8 mouse cellular contexts compared by ENCODE assay signal in genomic region chr6:31525231-31525900, GRCm38 (mm10). TPM values are rescaled to one million over a fixed set of nuclear protein-coding genes. Genes with fewer than 3 reads are reported as not detected.
DNase-seq lines count a peak whose midpoint lies in the region; ATAC-seq and TF ChIP-seq lines count a peak whose summit lies in the region.

No protein-coding gene starts in this region.

- WGBS in forebrain, embryonic 16.5 days, result 68% methylated on average over 6 of the region's 6 CpGs
- 73% methylated on average over 6 of the region's 6 CpGs for WGBS in kidney, embryonic 14.5 days
- WGBS in liver, embryonic 16.5 days (ENCODE audit: insufficient replicate concordance), result 56% methylated on average over 6 of the region's 6 CpGs
- WGBS in olfactory bulb, adult 2 months, result 65% methylated on average over 6 of the region's 6 CpGs

- no peak overlapping the region for H3K4me2 ChIP-seq in forebrain, embryonic 16.5 days (ENCODE audit: low read length)
- no peak overlapping the region for H3K4me2 ChIP-seq in kidney, embryonic 14.5 days (replicated peaks; ENCODE audit: low read depth, low read length)
- H3K4me2 ChIP-seq in liver, embryonic 16.5 days (ENCODE audit: low read depth, low read length), result no peak overlapping the region

- TF ChIP-seq POLR2A in olfactory bulb, adult 2 months (IDR thresholded peaks at IDR 0.05; ENCODE audit: insufficient read depth, low read depth, low read length), result no peak

- no peaks in the 10 kb centered on the region for H3K27me3 ChIP-seq in forebrain, embryonic 16.5 days (replicated peaks; ENCODE audit: control insufficient read depth, insufficient read depth, low read length)
- H3K27me3 ChIP-seq in kidney, embryonic 14.5 days (ENCODE audit: control insufficient read depth, insufficient read depth, low read length), result no peaks in the 10 kb centered on the region
- H3K27me3 ChIP-seq in liver, embryonic 16.5 days (ENCODE audit: control insufficient read depth, insufficient read depth, low read depth, low read length), result no peaks in the 10 kb centered on the region

- H3K36me3 ChIP-seq in forebrain, embryonic 16.5 days (ENCODE audit: control insufficient read depth, insufficient read depth), result no peaks in the 10 kb centered on the region
- H3K36me3 ChIP-seq in kidney, embryonic 14.5 days (ENCODE audit: control insufficient read depth, insufficient read depth, low read length), result no peaks in the 10 kb centered on the region
- H3K36me3 ChIP-seq in liver, embryonic 16.5 days (ENCODE audit: control insufficient read depth, insufficient read depth), result peaks cover 3% of the 10 kb centered on the region; the same call in 1 of the 2 replicates

- TF ChIP-seq CTCF in olfactory bulb, adult 2 months (IDR thresholded peaks at IDR 0.05; ENCODE audit: insufficient read depth, low read depth, low read length), result peak; percentile 68

- no peak overlapping the region for H3K27ac ChIP-seq in forebrain, embryonic 16.5 days (ENCODE audit: low read length)
- no peak overlapping the region for H3K27ac ChIP-seq in kidney, embryonic 14.5 days (ENCODE audit: low read depth, low read length)
- no peak overlapping the region for H3K27ac ChIP-seq in liver, embryonic 16.5 days (ENCODE audit: low read length)
- H3K27ac ChIP-seq in olfactory bulb, adult 2 months (ENCODE audit: insufficient read depth, low read depth, low read length), result no peak overlapping the region

- no peak overlapping the region for H3K9ac ChIP-seq in forebrain, embryonic 16.5 days (replicated peaks; ENCODE audit: low read depth, low read length)
- no peak overlapping the region for H3K9ac ChIP-seq in kidney, embryonic 14.5 days (ENCODE audit: low read depth, low read length)
- no peak overlapping the region for H3K9ac ChIP-seq in liver, embryonic 16.5 days (ENCODE audit: low read depth, low read length)

- DNase-seq in 3T3-L1 (ENCODE audit: low read depth, low spot score), result peak; percentile 85
- peak; percentile 72 for DNase-seq in CD4-positive, CD25-positive, alpha-beta regulatory T cell, adult 2 months (ENCODE audit: low read depth, low spot score)
- peak; percentile 68 for DNase-seq in c-Kit-positive CD71-positive TER-119-positive erythroid progenitor cells, embryonic 14.5 days (ENCODE audit: low spot score)
- DNase-seq in urinary bladder, adult 18-20 months (ENCODE audit: low spot score in 2 of 2), result no peak

- no peak overlapping the region for H3K4me3 ChIP-seq in forebrain, embryonic 16.5 days (replicated peaks; ENCODE audit: low read length)
- H3K4me3 ChIP-seq in kidney, embryonic 14.5 days (ENCODE audit: low read length), result no peak overlapping the region
- H3K4me3 ChIP-seq in liver, embryonic 16.5 days (ENCODE audit: low read depth, low read length), result no peak overlapping the region
- no peak overlapping the region for H3K4me3 ChIP-seq in olfactory bulb, adult 2 months (ENCODE audit: insufficient read depth, low read depth, low read length)

- peak; percentile 71 for ATAC-seq in forebrain, embryonic 16.5 days
- peak; percentile 56; the same call in 1 of the 2 replicates for ATAC-seq in kidney, embryonic 14.5 days (ENCODE audit: low FRiP score, low TSS enrichment)
- peak; percentile 31; the same call in 1 of the 2 replicates for ATAC-seq in liver, embryonic 16.5 days (ENCODE audit: low read depth)

- no peaks in the 10 kb centered on the region for H3K9me3 ChIP-seq in forebrain, embryonic 16.5 days (ENCODE audit: control insufficient read depth, low read length)
- no peaks in the 10 kb centered on the region for H3K9me3 ChIP-seq in kidney, embryonic 14.5 days (ENCODE audit: control insufficient read depth, low read length)
- H3K9me3 ChIP-seq in liver, embryonic 16.5 days (replicated peaks; ENCODE audit: control insufficient read depth, low read length), result no peaks in the 10 kb centered on the region

- peaks cover 5% of the 10 kb centered on the region for H3K4me1 ChIP-seq in forebrain, embryonic 16.5 days (replicated peaks; ENCODE audit: control insufficient read depth, insufficient read depth, low read length)
- no peaks in the 10 kb centered on the region for H3K4me1 ChIP-seq in kidney, embryonic 14.5 days (ENCODE audit: control insufficient read depth, insufficient read depth, low read length)
- no peaks in the 10 kb centered on the region for H3K4me1 ChIP-seq in liver, embryonic 16.5 days (ENCODE audit: control insufficient read depth, low read depth, low read length)
- H3K4me1 ChIP-seq in olfactory bulb, adult 2 months (ENCODE audit: control insufficient read depth, insufficient read depth, low read length), result peaks cover 15% of the 10 kb centered on the region

RNA-seq across cellular contexts. Expression of gene Podxl, which starts 38.4 kb away (rescaled TPM):
- 11.4 and 12.5 TPM in 2 replicates for polyA plus RNA-seq in forebrain, embryonic 16.5 days (2015; fragmentation: Nextera tagmentation; extraction: Ambion mirVana)
- 34.6 and 41.0 TPM in 2 replicates for polyA plus RNA-seq in kidney, embryonic 14.5 days (2014; fragmentation: Nextera tagmentation; extraction: Ambion mirVana)
- 3.5 and 4.3 TPM in 2 replicates for polyA plus RNA-seq in liver, embryonic 16.5 days (2015; fragmentation: Nextera tagmentation; extraction: Ambion mirVana)
- polyA plus RNA-seq in olfactory bulb, adult 2 months (2012; ENCODE audit: insufficient read depth, insufficient read length, low replicate concordance, missing spikeins), result not detected in 2 replicates

Comparison
In these comparisons a context has a peak if more than half of its experiments do, and no peak if none do; other contexts are left out.
1. DNase-seq: peak in 3T3-L1 (single experiment), CD4-positive, CD25-positive, alpha-beta regulatory T cell, adult 2 months (single experiment) and c-Kit-positive CD71-positive TER-119-positive erythroid progenitor cells, embryonic 14.5 days (single experiment); none in urinary bladder, adult 18-20 months (0 of 2).
2. Peak in every context shown above with its lines, with median percentiles within 50 percentile points of each other: ATAC-seq.